Mouse (Mus musculus) skeletal muscle tissue, adult 2 months (tissue): Measurements from ENCODE around the gene Mmgt2.

Experiments
- DNase-seq: peaks from one replicate; pipeline ENCODE4 v3.0.0-alpha.2; 2012; ENCODE audit warnings: low read depth, low spot score

The Mmgt2 gene

DNA sequence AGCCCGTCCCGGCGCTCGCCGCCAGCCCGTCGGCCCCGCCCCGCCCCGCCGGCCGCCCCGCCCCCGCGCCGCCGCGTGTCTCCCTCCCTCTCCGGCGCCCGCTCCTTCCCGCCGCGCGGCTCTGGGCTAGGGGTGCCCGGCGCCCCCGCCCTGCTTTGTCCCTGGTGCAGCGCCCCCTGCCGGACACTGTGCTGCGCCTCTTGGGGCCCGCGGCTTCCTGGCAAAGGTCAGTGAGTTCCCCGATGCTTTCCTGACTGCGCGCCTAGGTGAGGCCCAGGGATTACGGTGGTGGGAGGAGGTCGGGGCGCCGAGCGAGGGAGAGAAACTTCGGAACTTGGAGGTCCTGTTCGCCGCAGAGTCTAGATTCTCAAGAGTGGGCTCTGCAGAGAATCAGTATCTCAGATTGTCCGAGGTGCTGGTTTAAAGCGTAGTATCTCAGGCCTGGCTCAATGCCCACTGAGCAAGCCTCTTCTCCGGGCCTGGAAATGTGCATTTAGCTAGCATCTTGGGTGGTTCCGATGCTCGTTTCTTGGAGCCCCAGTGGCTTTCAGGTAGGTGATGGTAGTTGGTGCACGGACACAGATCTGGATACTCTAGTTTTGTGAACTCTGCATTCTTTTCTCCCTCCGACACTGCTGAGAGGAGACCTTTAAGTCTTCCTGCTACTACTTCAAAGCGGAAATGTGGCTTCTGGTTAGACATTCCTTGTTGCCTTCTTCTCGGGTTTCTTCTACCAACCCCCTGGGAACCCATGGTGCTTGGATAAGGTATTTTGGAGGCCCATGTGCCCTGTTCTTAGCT, at the start of gene Mmgt2:
Gene Mmgt2 (plus strand): TSS at position 74 of the 801 bp plus-strand sequence.
- DNase-seq, result peak; percentile 82

DNA sequence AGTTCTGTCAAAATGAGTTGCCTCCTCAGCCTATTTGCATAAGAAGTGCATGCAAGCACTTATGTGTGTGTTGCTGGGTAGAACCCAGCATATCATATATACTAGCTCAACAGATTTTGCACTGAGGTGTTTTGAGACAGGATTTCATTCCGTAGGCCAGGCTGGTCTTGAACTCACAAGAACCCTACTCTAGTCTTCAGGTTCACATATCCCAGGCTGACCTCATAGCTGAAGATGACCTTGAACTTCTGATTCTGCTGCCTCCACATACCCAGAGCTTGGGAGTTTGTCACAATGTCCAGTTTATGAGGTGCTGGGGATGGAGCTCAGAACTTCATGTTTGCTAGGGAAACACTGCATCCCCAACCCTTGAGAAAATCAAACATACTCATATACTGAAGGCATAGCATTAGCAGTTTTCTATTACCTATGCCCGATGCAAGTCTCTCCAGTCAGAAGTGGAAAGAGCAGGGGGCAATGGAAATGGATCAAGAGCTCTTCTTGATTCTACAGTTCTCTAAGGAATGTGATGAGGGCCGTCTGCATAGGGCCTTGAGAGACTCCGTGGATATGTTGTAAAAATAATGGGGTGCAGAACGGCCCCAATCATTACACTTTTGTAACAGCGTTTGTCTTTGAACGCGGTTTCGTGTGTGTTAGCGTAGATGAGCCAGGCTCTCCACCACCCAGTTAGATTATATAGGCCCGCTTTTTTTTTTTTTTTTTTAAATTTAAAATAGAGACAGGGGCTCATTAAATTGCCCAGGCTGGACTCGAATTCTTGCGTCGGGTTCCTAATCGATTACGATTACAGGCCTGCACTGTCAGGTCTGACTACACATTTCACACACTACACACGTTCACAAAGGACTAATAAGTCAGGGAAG, 46.5 kb upstream of the Mmgt2 start:
- DNase-seq, result no peak

DNA sequence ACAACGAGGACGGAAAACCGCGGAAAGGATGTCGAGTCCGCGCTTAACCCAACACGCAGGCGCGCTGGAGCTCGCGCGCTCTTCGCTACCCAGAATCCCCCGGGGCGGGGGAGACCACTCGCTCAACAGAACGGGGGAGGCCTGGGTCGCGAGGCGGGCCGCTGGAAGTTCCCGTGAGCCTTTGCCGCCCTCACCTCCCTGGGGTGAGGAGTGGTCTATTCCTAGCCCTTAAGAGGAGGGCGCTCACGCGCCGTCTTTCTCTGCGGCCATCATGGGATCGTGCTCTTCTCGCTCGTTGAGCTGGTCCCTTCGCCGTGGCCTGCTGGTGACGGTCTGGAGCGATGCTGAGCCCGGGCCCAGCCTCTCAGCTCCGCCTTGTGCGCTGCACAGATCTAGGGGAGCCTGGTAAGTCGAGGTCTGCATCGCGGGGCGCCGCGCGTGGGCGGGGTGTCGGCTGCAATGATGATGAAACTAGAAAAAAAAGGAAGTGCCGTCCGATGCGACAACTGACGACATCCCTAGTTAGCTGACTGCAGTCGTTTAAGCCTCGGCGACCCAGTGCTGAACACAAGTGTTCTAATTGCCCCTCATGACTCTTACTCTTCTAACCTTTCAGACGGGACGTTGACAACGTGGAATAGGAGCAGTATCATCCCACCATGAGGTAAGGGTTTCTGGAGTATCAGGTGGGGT, 45.7 kb upstream of the Mmgt2 start:
- peak; percentile 98 for DNase-seq

DNA sequence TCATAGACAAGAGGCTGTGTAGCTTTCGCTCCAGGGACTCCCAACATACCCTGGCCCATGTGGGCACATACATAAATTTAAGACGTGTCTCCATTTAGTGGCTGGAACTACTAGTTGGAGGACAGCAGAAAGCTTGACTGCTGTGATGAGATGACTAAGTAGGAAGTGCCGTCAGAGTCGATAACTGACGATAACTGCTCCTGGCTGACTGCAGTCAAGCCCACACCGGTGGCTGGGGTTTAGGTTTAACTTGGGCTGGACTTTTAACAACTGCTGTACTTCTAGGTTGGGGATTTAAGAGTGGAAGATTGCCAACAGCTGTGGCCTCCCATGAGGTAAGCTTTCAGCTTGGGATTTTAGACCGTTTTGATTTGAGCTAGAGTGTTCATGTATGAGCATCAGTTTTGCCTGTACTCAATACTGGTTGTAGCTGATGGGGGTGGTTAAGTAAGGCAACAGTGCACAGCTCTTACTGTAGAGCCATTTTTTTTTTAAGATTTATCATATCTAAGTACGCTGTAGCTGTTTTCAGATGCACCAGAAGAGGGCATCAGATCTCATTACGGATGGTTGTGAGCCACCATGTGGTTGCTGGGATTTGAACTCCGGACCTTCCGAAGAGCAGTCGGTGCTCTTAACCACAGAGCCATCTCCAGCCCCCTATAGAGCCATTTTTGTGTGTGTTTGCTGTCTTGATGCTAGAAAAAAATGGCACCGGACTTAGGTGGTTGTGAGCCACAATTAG, 45.0 kb upstream of the Mmgt2 start:
- DNase-seq, result peak; percentile 42

DNA sequence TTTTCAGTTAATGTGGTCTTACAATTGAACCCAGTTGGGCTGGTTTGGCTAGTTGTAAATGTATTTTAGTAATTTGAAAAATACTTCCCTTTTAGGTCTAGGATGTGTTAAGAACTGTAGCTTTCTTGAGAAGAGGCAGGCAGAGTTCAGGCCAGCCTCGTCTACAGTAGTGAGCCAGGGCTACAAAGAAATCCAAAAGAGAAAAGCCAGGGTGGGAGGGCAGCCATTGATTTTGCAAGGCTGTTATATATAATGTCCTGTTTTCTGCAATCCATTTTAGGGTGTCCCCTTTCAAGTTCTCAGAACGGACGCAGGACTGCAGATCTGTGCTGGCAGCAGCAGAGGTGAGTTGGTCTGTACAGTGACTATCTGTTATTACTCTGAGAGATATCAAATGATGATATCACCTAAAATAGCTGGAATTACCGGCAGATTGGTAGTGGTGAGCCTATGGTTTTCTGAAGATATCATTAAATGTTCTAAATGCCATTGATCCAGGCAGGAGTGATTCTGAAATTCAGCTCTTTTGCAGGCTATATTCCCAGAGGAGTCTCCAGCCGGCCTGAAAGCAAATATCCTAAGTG, 44.2 kb upstream of the Mmgt2 start:
- no peak for DNase-seq

DNA sequence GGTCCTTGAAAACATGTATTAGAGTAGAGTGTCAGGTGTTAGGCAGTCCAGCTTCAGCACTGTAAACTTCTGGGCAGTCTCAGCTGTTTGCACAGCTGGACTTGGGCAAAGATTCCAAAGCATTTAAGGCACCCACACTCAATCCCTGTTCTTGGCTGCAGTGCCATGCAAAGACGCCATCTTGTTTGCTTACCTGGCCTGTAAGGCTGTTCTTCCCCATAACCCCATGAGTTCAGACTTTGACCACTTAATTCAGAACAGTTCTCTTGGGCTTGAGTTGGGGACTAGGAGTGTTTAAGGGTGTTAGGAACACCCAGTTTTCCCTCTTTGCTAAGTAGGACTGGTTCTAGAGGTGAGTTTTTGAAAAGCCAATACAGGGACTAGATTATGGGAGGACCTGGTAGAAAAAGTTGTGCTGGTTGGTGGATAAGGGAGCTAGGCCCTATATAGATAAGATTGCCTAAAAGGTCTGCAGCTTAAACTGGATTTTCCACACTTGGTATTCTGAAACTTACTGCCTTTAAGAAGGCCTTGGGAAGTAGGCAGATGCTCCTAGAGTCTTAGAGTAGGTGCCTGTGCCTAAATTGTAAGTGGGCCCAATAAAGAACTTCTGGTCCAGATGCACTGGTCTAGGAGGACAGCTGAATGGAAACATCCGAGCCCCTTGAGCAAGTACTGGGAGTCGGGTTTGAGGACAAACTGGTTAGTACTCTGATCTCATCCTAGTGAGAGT, 43.4 kb upstream of the Mmgt2 start:
- no peak for DNase-seq

DNA sequence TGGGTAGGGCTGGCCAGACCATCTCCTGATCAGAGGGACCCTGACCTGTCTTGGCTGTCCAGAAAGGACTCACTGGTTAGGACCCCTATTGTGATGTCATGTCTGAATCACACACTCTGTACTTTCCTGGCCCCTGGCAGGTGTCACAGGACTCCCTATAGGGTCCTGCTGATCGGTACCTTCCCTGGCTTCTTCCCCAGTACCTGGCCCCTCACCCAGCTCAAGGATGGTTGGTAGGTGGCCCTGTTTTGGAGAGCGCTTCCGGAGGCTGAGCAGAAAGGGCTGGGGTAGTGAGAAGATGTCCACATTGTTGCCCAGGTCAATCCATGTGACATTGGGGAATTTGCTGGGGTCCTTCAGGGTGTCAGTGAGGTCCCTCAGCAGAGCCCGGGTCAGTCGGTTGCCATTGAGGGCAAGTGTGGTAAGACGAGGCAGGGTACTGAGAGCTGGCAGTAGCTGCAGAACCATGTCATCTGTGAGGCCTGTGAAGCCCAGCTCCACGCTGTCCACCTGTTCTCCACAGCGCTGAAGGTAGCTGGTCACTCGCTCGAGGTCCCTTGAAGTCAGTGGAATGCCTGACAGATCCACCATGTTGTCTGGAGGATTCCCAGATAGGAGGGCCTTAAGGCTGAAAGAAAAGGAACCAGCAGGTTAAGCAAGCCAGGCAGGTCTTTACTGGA, 42.7 kb upstream of the Mmgt2 start:
- DNase-seq, result no peak

DNA sequence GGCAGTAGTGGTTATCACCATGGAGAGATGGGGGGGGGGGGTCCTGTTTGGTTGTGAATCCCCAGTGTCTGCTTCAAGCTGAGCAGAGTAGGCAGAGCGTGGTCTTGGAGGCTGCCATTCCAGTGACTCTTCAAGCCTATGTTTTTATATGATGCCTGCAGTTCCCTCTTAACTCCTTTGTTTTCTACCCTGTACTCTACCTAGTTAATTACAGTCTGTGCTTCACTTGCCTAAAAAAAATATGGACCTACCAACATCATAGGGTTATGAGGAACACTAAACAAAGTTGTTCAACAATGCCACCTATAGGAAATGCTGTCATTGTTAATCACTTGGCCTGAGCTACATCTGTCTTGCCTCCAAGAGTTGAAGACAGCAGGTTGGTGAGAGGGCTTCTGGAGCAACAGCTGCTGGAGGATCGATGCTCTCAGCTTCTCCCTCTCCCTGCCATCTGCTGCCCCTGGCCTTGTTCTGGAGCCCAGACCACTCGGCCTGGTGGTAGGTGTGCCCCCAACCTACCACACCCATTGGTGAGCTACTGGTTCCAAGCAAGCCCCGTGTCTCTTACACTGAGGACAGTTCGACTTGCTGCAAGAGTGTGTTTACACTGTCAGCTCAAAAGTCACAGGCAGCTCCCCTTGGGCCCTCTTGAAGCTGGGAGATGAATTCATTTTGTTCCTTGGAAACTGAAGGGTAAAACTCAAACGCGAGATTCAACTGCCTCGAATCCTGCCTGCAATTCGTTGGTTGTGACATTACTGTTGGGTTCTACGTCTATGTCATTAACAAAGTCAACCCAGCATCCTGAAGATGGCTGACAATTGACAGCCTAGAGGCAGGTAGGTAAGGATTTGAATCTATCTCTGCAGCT, 41.9 kb upstream of the Mmgt2 start:
- no peak for DNase-seq

DNA sequence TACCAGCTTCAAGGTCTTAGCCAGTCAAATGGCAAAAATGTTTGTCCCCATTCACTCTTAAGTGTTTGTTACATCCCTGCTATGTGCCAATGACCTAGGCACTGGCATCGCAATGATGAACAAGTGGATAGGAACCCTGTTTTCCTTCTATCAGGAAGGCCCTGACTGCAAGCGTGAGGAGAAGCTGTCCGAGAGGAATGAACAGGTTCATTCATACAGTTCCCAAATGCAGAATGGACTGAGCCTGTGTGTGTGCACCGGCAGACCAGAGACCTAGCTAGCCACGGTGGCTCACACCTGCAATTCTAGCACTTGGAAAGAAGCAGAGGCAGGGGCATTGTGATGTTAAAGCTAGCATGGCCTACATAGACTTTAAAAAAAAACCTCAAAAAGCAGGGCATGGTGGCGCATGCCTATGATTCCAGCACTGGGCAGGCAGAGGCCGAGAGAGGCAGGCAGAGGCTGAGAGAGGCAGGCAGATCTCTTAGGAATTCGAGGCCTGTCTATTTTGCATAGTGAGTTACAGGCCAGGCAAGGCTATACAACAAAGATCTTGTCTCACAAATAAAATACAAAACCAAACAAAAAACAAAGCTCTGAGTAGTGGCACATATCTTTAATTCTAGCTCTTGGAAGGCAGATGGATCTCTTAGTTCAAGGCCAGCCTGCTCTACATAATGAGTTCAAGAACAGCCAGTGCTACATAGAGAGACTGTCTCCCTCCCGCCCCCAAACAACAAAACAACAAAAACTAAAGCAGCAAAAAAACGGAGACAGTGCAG, 41.1 kb upstream of the Mmgt2 start:
- DNase-seq, result no peak

DNA sequence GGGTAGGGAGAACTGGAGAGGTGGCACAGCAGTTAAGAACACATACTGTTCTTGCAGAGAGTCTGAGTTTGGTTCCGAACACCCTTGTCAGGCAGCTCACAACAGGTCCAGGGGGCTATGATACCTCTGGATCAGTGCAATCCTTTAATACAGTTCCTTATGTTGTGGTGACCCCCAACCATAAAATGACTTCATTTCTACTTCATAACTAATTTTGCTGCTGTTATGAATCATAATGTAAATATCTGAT, 40.6 kb upstream of the Mmgt2 start:
- DNase-seq, result no peak

DNA sequence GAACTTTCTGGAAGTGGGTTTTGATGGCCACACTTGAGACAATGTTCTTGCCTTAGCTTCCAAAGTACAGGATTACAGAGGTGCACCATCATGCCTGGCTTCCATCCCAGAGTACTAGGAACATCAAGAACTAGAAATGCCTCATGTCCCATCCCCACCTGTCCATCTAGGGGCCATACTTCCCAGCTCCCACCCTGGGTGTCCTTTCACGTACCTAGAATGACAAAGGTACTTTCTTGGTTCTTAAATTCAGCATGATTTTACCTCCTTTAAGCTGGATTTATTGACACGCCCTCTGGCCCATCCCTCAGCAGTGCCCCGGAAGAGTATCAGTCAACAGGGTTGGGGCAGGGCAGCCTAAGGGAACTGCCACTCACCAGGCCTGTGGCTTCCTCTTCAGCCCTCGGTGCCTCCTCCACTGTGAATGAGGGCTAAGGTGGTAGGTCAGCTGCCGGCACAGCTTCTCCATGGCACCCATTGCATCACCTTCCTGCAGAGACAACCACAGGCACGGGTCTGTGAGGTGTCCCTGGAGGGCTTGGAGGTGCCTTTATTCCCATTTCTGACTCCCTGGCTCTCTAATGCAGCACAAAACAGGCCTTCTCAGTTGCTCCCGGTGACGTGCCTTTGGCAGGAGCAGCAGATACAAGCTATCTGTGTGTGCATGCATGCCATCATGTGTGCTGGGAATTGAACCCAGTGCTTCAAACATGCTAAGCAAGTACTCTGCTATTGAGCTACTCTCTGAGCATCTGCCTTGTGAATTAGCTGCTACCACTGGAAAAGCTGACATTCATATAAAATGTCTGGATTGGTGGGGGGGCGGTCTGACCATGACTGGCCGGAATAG, 39.4 kb upstream of the Mmgt2 start:
- DNase-seq, result no peak

DNA sequence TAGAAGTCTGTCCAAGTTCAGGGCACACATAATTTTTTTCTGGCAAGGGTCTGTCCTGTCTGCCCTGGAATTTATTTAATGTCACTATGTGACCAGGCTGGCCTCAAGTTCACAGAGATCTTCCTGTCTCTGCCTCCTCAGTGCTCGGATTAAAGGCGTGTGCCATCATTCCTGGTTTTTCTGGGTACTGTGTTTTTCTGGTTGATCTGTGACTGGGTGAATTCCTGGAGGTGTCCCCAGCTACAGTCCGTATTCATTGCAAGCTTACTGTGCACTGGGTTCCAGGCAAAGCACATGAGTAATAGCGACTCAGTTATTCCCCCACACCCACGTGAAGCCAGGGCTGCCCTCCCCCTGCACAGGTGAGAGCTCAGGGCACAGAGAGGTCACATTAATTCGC, 38.2 kb upstream of the Mmgt2 start:
- DNase-seq, result no peak

DNA sequence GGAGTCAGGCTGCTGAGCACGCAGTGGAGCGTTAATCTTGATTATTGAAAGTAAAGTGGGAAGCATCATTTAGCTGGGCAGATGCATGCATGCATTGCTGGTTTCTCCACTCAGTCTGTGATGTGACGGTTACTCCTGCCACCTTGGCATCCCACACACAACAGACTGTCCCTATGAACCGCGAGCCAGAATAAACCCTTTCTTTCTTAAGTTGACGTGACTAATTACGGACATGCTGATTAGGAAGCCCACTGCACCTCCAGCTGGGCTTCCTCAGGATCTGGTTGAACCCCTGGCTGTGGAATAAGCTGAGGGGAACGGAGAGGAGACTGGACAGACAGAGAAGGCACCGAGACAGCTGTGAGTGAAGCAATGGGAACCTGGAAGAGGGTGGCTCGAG, 35.9 kb upstream of the Mmgt2 start:
- DNase-seq, result no peak

DNA sequence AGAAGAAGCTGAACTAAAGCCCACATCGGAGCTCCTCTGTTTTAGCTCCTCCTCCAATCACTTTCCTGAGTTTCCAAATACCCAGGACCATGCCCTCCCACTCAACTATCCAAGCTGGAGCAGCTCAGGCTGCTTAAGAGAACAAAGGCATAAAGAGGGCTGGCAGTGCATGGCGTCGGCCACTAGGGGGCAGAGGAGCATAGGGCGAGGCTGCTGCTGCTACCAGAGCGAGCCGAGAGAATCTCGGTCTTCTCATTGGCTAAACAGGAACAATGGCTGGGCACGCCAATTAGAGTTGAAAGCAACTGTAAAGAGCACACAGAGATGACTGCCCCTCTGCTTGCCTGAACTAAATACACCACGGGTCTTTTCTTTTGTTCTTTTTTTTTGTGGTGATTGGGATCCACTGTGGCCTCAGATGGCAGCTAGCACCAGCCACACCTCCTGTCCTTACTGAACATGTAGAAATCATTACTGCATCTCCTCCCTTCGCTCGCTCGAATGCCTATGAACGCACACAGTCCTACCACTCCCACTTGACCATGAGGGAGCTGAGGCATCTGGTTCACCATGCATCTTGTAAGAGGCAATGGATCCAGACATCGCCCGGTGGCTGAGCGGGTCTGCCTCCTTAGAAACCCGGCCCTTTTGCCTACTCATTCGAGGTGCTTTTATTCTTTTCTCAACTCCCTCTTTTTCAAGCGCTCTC, 34.7 kb upstream of the Mmgt2 start:
- DNase-seq, result peak; percentile 87

DNA sequence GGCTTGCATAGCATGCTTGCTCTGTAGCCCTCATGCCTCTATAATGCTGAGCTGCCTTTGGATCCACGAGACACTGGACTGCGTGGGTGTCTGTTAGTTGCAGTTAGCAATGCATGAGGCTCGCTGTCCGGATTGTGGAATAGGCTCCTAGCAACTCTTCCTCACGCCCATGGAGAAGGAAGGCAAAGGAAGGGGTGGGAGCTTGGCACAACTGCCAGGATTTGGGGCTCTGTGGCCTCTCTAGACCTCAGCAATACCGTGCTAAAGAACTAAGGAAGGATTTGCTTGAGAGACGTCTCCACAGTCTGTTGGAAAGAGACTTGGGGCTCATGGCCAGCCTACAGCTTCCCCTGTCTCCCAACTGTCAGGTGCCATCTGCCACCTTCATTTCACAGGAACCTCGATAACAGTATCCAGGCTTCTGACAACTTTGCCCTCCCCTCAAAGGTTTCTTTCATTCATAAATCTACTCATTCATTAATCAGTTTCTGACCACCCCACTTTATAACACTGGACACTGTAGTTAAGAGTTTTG, 33.5 kb upstream of the Mmgt2 start:
- DNase-seq, result no peak

DNA sequence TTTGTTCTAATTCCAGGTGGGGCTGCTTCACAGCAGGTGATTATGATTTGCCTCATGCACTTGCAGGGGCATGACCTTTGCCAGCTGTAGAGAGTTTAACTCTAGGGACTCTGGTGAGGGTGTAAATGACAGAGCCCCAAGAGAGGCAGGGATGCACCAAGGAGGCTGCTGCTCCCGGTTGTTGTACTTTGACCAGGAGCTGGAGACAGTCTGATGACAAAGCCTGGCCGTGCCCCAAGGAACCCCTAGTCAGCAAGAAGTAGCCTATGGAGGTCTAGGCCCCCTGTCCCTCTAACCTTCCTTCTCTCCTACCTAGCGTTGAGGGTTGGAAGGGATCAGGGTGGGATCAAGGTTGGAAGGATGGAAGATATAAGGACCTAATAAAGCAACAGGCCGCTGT, 33.0 kb upstream of the Mmgt2 start:
- no peak for DNase-seq

DNA sequence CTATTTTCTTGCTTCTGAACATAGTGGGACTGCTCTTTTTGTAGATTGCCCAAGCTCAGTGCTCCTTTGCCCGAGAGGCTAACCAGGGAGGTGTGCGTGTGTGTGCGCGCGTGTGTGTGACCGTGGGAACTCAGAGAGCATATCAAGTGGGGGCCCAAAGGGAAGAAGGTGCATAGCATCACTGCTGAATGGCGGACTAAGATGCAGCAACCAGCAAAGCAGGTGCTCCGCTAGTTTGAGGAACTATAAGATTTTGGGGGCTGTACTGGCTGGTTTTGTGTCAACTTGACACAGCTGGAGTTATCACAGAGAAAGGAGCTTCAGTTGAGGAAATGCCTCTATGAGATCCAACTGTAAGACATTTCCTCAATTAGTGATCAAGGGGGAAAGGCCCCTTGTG, 27.4 kb upstream of the Mmgt2 start:
- no peak for DNase-seq
